Mouse (Mus musculus): ENCODE measurements around the gene Golga2. TPM values are rescaled to one million over a fixed set of nuclear protein-coding genes. Genes with fewer than 3 reads are reported as not detected.

The Golga2 gene
- 61.7 TPM for polyA plus RNA-seq (2015; fragmentation: Illumina TruSeq; extraction: RNeasy Lipid Tissue Mini Kit (QIAGEN cat#74804); ENCODE audit: low read depth, low replicate concordance)

DNA sequence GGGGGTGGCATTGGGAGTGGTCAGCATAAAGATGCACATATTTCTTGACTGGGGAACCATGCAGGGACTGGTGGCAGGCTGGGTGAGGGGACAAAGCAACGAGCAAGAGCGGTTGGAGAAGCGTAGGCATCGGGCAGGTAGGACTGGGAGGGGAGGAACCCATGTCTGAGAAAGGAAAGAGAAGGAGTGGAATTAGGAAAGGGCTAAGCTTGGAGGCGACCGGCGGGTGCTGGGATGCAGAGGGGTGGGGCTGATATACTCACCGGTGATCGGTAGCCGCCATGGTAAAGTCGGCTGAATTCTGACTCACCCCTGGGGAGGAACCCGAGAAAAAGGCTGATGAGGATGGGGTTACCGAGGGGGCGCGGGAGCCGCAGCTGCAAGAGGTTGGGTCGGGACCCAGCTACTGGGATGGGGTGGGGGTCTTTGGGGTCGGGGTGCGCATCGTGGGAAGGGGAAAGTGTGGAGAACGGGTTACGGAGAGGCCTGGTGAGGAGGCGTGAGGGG, at the start of gene Golga2:
Gene Golga2 (plus strand): TSS at position 51 of the 507 bp plus-strand sequence.

DNA sequence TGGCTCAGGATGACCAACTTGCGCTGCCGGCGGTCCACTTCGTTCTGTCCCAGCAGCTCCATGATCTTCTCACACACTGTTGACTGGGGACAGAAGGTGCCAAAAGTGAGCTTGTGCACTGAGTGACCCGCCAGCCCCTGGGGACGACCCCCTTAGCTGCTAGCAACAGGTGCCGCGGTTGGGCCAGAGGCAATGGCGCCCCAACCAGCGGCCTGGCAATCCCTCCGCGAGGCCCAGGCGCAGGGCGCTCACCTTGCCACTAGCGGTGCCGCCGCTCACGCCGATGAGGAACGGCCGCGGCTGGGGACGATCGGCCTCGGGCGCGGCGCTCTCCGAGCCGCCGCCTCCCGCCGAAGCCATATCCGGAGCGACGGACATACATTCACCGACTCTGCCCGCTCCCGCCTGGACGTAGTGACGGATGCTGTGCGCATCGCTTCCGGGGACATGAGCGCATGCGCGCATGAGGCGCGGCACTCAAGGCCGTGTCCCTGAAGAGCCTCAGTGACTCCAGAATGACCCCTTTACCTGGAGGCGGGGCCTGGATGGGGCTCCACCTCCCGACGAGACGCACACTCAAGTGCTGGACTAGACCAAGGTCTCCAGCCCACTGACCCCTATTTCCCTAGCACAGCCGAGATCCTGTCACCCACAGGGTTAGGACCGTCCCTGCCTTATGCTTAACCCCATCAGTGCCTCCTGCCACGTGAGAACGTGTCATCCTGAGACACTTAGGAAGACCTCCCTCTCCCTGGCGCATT, 27.3 kb upstream of the Golga2 start, which contains the start of gene Uck1:
Gene Uck1 (minus strand): TSS at position 503 of the 761 bp plus-strand sequence.

DNA sequence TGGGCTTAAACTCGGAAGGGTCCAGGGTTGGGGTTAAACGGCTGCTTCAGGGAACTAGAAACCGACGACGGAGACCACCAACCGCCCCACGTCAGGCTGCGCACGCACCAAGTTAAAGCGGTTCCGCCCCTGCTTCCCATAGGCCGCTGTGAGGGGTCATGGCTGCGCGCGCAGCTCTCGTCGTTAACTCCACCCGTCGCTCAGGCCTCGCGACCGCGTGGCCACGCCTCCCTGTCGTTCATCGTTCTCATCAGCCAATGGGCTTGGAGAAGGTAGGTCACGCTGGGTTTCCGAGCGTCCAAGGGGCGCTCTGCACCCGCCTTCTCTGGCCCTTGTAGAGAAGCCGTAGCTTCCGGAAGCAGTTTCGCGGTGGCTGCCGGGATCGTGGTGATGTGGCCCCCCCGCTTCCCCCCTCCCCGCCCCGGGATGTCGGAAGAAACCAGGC, 761 bp downstream of the Golga2 start, which contains the start of gene Swi5:
Gene Swi5 (minus strand): TSS at position 153 of the 445 bp plus-strand sequence.

GRCm38 (mm10) chr2:32352151-32353006, 65.2 kb downstream of the Golga2 start, which contains the start of gene Ciz1:
Gene Ciz1 (plus strand): TSS chr2:32352327.

GRCm38 (mm10) chr2:32353007-32353542, 65.9 kb downstream of the Golga2 start, which contains the start of gene Dnm1:
Gene Dnm1 (minus strand): TSS chr2:32353338.

Other genes with a start within 250 kb of the Golga2 start
- 4.5 TPM for gene Fam78a, start 202.5 kb upstream of the Golga2 start, polyA plus RNA-seq (2015; fragmentation: Illumina TruSeq; extraction: RNeasy Lipid Tissue Mini Kit (QIAGEN cat#74804); ENCODE audit: low read depth, low replicate concordance)
- 26.8 TPM for gene Plpp7, start 191.9 kb upstream of the Golga2 start, polyA plus RNA-seq (2015; fragmentation: Illumina TruSeq; extraction: RNeasy Lipid Tissue Mini Kit (QIAGEN cat#74804); ENCODE audit: low read depth, low replicate concordance)
- 104 TPM for gene Prrc2b, start 136.3 kb upstream of the Golga2 start, polyA plus RNA-seq (2015; fragmentation: Illumina TruSeq; extraction: RNeasy Lipid Tissue Mini Kit (QIAGEN cat#74804); ENCODE audit: low read depth, low replicate concordance)
- gene Pomt1, start 50.8 kb upstream of the Golga2 start, polyA plus RNA-seq (2015; fragmentation: Illumina TruSeq; extraction: RNeasy Lipid Tissue Mini Kit (QIAGEN cat#74804); ENCODE audit: low read depth, low replicate concordance): 12.8 TPM
- 60.4 TPM for gene Uck1, start 27.2 kb upstream of the Golga2 start, polyA plus RNA-seq (2015; fragmentation: Illumina TruSeq; extraction: RNeasy Lipid Tissue Mini Kit (QIAGEN cat#74804); ENCODE audit: low read depth, low replicate concordance)
- 488 TPM for gene Swi5, start 691 bp downstream of the Golga2 start, polyA plus RNA-seq (2015; fragmentation: Illumina TruSeq; extraction: RNeasy Lipid Tissue Mini Kit (QIAGEN cat#74804); ENCODE audit: low read depth, low replicate concordance)
- gene Ciz1, start 64.9 kb downstream of the Golga2 start, polyA plus RNA-seq (2015; fragmentation: Illumina TruSeq; extraction: RNeasy Lipid Tissue Mini Kit (QIAGEN cat#74804); ENCODE audit: low read depth, low replicate concordance): 59.5 TPM
- 752 TPM for gene Dnm1, start 66.0 kb downstream of the Golga2 start, polyA plus RNA-seq (2015; fragmentation: Illumina TruSeq; extraction: RNeasy Lipid Tissue Mini Kit (QIAGEN cat#74804); ENCODE audit: low read depth, low replicate concordance)
- 442 TPM for gene 1110008P14Rik, start 94.6 kb downstream of the Golga2 start, polyA plus RNA-seq (2015; fragmentation: Illumina TruSeq; extraction: RNeasy Lipid Tissue Mini Kit (QIAGEN cat#74804); ENCODE audit: low read depth, low replicate concordance)
- 1.5 TPM for gene Lcn2, start 100.9 kb downstream of the Golga2 start, polyA plus RNA-seq (2015; fragmentation: Illumina TruSeq; extraction: RNeasy Lipid Tissue Mini Kit (QIAGEN cat#74804); ENCODE audit: low read depth, low replicate concordance)
- gene Ptges2, start 108.5 kb downstream of the Golga2 start, polyA plus RNA-seq (2015; fragmentation: Illumina TruSeq; extraction: RNeasy Lipid Tissue Mini Kit (QIAGEN cat#74804); ENCODE audit: low read depth, low replicate concordance): 60.8 TPM
- 2.4 TPM for gene Naif1, start 163.1 kb downstream of the Golga2 start, polyA plus RNA-seq (2015; fragmentation: Illumina TruSeq; extraction: RNeasy Lipid Tissue Mini Kit (QIAGEN cat#74804); ENCODE audit: low read depth, low replicate concordance)
- 57.6 TPM for gene Slc25a25, start 164.1 kb downstream of the Golga2 start, polyA plus RNA-seq (2015; fragmentation: Illumina TruSeq; extraction: RNeasy Lipid Tissue Mini Kit (QIAGEN cat#74804); ENCODE audit: low read depth, low replicate concordance)
- 45.6 TPM for gene Fam102a, start 247.9 kb downstream of the Golga2 start, polyA plus RNA-seq (2015; fragmentation: Illumina TruSeq; extraction: RNeasy Lipid Tissue Mini Kit (QIAGEN cat#74804); ENCODE audit: low read depth, low replicate concordance)